Mouse (Mus musculus): Measurements from ENCODE around the gene B4galnt4. TPM values are rescaled to one million over a fixed set of nuclear protein-coding genes. Genes with fewer than 3 reads are reported as not detected.

B4galnt4 gene
- polyA plus RNA-seq (2012; fragmentation: generic; extraction: Trizol) = 1 to 10 TPM; 3.9 to 4.3 TPM

GRCm38 (mm10) chr7:141060426-141061242, at the start of gene B4galnt4:
Gene B4galnt4 (plus strand): TSS chr7:141061104.

GRCm38 (mm10) chr7:141017824-141018223, 43.1 kb upstream of the B4galnt4 start, which contains the start of gene Ifitm6:
Gene Ifitm6 (minus strand): TSS chr7:141017924.

GRCm38 (mm10) chr7:141028831-141029230, 32.1 kb upstream of the B4galnt4 start, which contains the start of gene Gm17387:
Gene Gm17387 (plus strand): TSS chr7:141029131.

GRCm38 (mm10) chr7:141077841-141078240, 16.9 kb downstream of the B4galnt4 start, which contains the start of gene Pkp3:
Gene Pkp3 (plus strand): TSS chr7:141078218.

GRCm38 (mm10) chr7:141099911-141100691, 39.2 kb downstream of the B4galnt4 start, which contains the start of gene Sigirr:
Gene Sigirr (minus strand): TSS chr7:141100572.

GRCm38 (mm10) chr7:141117636-141118035, 56.7 kb downstream of the B4galnt4 start, which contains the start of gene Ano9:
Gene Ano9 (minus strand): TSS chr7:141117806.

Other genes starting within 250 kb of the B4galnt4 start
- gene Zfp941, start 238.9 kb upstream of the B4galnt4 start, polyA plus RNA-seq (2012; fragmentation: generic; extraction: Trizol) = under 1 TPM in 1 of 2 experiments, not detected in 1; 0.02 TPM
- under 1 TPM; 0.09 TPM for gene Urah, start 226.1 kb upstream of the B4galnt4 start, polyA plus RNA-seq (2012; fragmentation: generic; extraction: Trizol)
- gene Scgb1c1, start 215.6 kb upstream of the B4galnt4 start, polyA plus RNA-seq (2012; fragmentation: generic; extraction: Trizol) = not detected
- under 1 TPM in 1 of 2 experiments, not detected in 1; 0.05 TPM for gene Odf3, start 213.3 kb upstream of the B4galnt4 start, polyA plus RNA-seq (2012; fragmentation: generic; extraction: Trizol)
- gene Gm45785, start 204.8 kb upstream of the B4galnt4 start, polyA plus RNA-seq (2012; fragmentation: generic; extraction: Trizol) = not detected
- 10 to 100 TPM; 19.4 to 29.0 TPM for gene Ric8a, start 204.1 kb upstream of the B4galnt4 start, polyA plus RNA-seq (2012; fragmentation: generic; extraction: Trizol)
- gene Bet1l, start 203.5 kb upstream of the B4galnt4 start, polyA plus RNA-seq (2012; fragmentation: generic; extraction: Trizol) = 10 to 100 TPM; 11.9 to 31.0 TPM
- gene Psmd13, start 179.1 kb upstream of the B4galnt4 start, polyA plus RNA-seq (2012; fragmentation: generic; extraction: Trizol) = 100 to 1,000 TPM in 1 of 2 experiments, 10 to 100 TPM in 1; 91.3 to 207 TPM
- 10 to 100 TPM in 1 of 2 experiments, 1 to 10 TPM in 1; 7.5 to 19.5 TPM for gene Sirt3, start 178.8 kb upstream of the B4galnt4 start, polyA plus RNA-seq (2012; fragmentation: generic; extraction: Trizol)
- not detected for gene Cox8b, start 160.7 kb upstream of the B4galnt4 start, polyA plus RNA-seq (2012; fragmentation: generic; extraction: Trizol)
- gene Nlrp6, start 140.2 kb upstream of the B4galnt4 start, polyA plus RNA-seq (2012; fragmentation: generic; extraction: Trizol) = under 1 TPM in 1 of 2 experiments, not detected in 1; 0.02 TPM
- 10 to 100 TPM; 13.7 to 29.8 TPM for gene Pgghg, start 119.7 kb upstream of the B4galnt4 start, polyA plus RNA-seq (2012; fragmentation: generic; extraction: Trizol)
- gene Ifitm5, start 110.8 kb upstream of the B4galnt4 start, polyA plus RNA-seq (2012; fragmentation: generic; extraction: Trizol) = 1 to 10 TPM in 1 of 2 experiments, under 1 TPM in 1; 0.25 to 2.7 TPM
- gene Gm45717, start 105.2 kb upstream of the B4galnt4 start, polyA plus RNA-seq (2012; fragmentation: generic; extraction: Trizol) = under 1 TPM; 0.14 to 0.58 TPM
- 1,000 to 10,000 TPM; 1,155 to 1,564 TPM for gene Ifitm2, start 105.1 kb upstream of the B4galnt4 start, polyA plus RNA-seq (2012; fragmentation: generic; extraction: Trizol)
- gene Ifitm1, start 93.9 kb upstream of the B4galnt4 start, polyA plus RNA-seq (2012; fragmentation: generic; extraction: Trizol) = 10 to 100 TPM; 12.2 to 27.4 TPM
- 1,000 to 10,000 TPM; 1,553 to 1,705 TPM for gene Ifitm3, start 50.3 kb upstream of the B4galnt4 start, polyA plus RNA-seq (2012; fragmentation: generic; extraction: Trizol)
- gene Ifitm6, start 43.2 kb upstream of the B4galnt4 start, polyA plus RNA-seq (2012; fragmentation: generic; extraction: Trizol) = 1 to 10 TPM; 2.5 to 4.3 TPM
- not detected for gene Gm17387, start 32.0 kb upstream of the B4galnt4 start, polyA plus RNA-seq (2012; fragmentation: generic; extraction: Trizol)
- 1 to 10 TPM; 1.8 to 6.9 TPM for gene Pkp3, start 17.1 kb downstream of the B4galnt4 start, polyA plus RNA-seq (2012; fragmentation: generic; extraction: Trizol)
- 1 to 10 TPM; 3.7 to 6.1 TPM for gene Sigirr, start 39.5 kb downstream of the B4galnt4 start, polyA plus RNA-seq (2012; fragmentation: generic; extraction: Trizol)
- not detected for gene Ano9, start 56.7 kb downstream of the B4galnt4 start, polyA plus RNA-seq (2012; fragmentation: generic; extraction: Trizol)
- 10 to 100 TPM; 18.4 to 33.3 TPM for gene Ptdss2, start 61.3 kb downstream of the B4galnt4 start, polyA plus RNA-seq (2012; fragmentation: generic; extraction: Trizol)
- 100 to 1,000 TPM; 241 to 367 TPM for gene Rnh1, start 111.8 kb downstream of the B4galnt4 start, polyA plus RNA-seq (2012; fragmentation: generic; extraction: Trizol)
- gene Hras, start 132.9 kb downstream of the B4galnt4 start, polyA plus RNA-seq (2012; fragmentation: generic; extraction: Trizol) = 100 to 1,000 TPM; 103 to 394 TPM
- 1 to 10 TPM; 1.1 to 9.3 TPM for gene Lrrc56, start 133.1 kb downstream of the B4galnt4 start, polyA plus RNA-seq (2012; fragmentation: generic; extraction: Trizol)
- under 1 TPM; 0.01 to 0.06 TPM for gene Lmntd2, start 153.0 kb downstream of the B4galnt4 start, polyA plus RNA-seq (2012; fragmentation: generic; extraction: Trizol)
- gene Rassf7, start 154.8 kb downstream of the B4galnt4 start, polyA plus RNA-seq (2012; fragmentation: generic; extraction: Trizol) = 10 to 100 TPM; 18.3 to 22.5 TPM
- 10 to 100 TPM; 37.5 to 55.7 TPM for gene Phrf1, start 167.7 kb downstream of the B4galnt4 start, polyA plus RNA-seq (2012; fragmentation: generic; extraction: Trizol)
- 1 to 10 TPM in 1 of 2 experiments, under 1 TPM in 1; 0.70 to 6.4 TPM for gene Irf7, start 205.4 kb downstream of the B4galnt4 start, polyA plus RNA-seq (2012; fragmentation: generic; extraction: Trizol)
- gene Cdhr5, start 215.7 kb downstream of the B4galnt4 start, polyA plus RNA-seq (2012; fragmentation: generic; extraction: Trizol) = under 1 TPM in 1 of 2 experiments, not detected in 1; 0.04 TPM
- gene Sct, start 218.0 kb downstream of the B4galnt4 start, polyA plus RNA-seq (2012; fragmentation: generic; extraction: Trizol) = not detected
- gene Drd4, start 230.9 kb downstream of the B4galnt4 start, polyA plus RNA-seq (2012; fragmentation: generic; extraction: Trizol) = under 1 TPM in 1 of 2 experiments, not detected in 1; 0.04 TPM